Mouse (Mus musculus): ENCODE data around the gene Slc52a3. TPM values are rescaled to one million over a fixed set of nuclear protein-coding genes. Genes with fewer than 3 reads are reported as not detected.

Slc52a3 gene
- polyA plus RNA-seq, 1 experiment: 2.6 TPM

DNA sequence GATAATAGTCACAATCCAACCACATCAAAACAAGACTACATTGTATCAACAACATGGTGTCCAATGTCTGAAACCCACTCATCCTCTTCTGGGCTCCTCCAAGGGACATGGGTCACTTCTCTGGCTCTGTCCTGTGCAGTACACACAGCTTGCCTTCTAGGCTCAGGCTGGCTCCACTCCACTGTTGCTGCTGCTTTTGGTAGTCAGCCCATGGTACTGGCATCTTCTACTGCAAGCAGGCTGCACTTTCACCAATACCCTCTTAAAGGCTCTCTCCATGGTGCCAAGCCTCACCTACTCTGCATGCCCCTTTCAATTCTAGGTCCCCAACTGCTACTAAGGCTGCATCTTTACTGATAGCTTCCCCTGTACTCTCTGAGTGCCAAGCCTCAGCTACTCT lies 43.8 kb downstream of the Slc52a3 start:
- no peaks in the 10 kb centered on the region for H3K4me1 ChIP-seq (ENCODE audit: control insufficient read depth, insufficient read depth, low read length)
- H3K9me3 ChIP-seq (replicated peaks; ENCODE audit: control insufficient read depth, insufficient read depth, low read length, poor library complexity, severe bottlenecking): no peaks in the 10 kb centered on the region
- TF ChIP-seq POLR2A (IDR thresholded peaks at IDR 0.05; ENCODE audit: insufficient read depth, low read length) (no peak), EP300 (IDR thresholded peaks at IDR 0.05; ENCODE audit: insufficient read depth, low read depth, low read length) (no peak), CTCF (IDR thresholded peaks at IDR 0.05; ENCODE audit: low read depth, low read length) (no peak)
- H3K4me3 ChIP-seq (ENCODE audit: low read depth, low read length): no peak overlapping the region
- H3K36me3 ChIP-seq (ENCODE audit: control insufficient read depth, insufficient read depth, low read length, poor library complexity, severe bottlenecking): no peaks in the 10 kb centered on the region
- H3K27me3 ChIP-seq (ENCODE audit: control insufficient read depth, insufficient read depth, low read length, poor library complexity, severe bottlenecking): no peaks in the 10 kb centered on the region
- no peak overlapping the region for H3K27ac ChIP-seq (ENCODE audit: insufficient read depth, low read length)
- no peak overlapping the region for H3K9ac ChIP-seq (ENCODE audit: low read depth, poor library complexity, severe bottlenecking)

- H3K4me3 ChIP-seq (ENCODE audit: low read depth, low read length): no peak overlapping the region
- no peaks in the 10 kb centered on the region for H3K9me3 ChIP-seq (replicated peaks; ENCODE audit: control insufficient read depth, insufficient read depth, low read length, poor library complexity, severe bottlenecking)
- no peak for TF ChIP-seq POLR2A (IDR thresholded peaks at IDR 0.05; ENCODE audit: insufficient read depth, low read length)
- TF ChIP-seq CTCF (IDR thresholded peaks at IDR 0.05; ENCODE audit: low read depth, low read length): no peak
- no peak for TF ChIP-seq EP300 (IDR thresholded peaks at IDR 0.05; ENCODE audit: insufficient read depth, low read depth, low read length)
- no peaks in the 10 kb centered on the region for H3K36me3 ChIP-seq (ENCODE audit: control insufficient read depth, insufficient read depth, low read length, poor library complexity, severe bottlenecking)
- no peak overlapping the region for H3K9ac ChIP-seq (ENCODE audit: low read depth, poor library complexity, severe bottlenecking)
- peaks cover 4% of the 10 kb centered on the region for H3K27me3 ChIP-seq (ENCODE audit: control insufficient read depth, insufficient read depth, low read length, poor library complexity, severe bottlenecking)
- no peak overlapping the region for H3K27ac ChIP-seq (ENCODE audit: insufficient read depth, low read length)
- H3K4me1 ChIP-seq (ENCODE audit: control insufficient read depth, insufficient read depth, low read length): no peaks in the 10 kb centered on the region
These were observed 51.0 kb downstream of the Slc52a3 start for GRCm38 (mm10) chr2:152047116-152048002.

DNA sequence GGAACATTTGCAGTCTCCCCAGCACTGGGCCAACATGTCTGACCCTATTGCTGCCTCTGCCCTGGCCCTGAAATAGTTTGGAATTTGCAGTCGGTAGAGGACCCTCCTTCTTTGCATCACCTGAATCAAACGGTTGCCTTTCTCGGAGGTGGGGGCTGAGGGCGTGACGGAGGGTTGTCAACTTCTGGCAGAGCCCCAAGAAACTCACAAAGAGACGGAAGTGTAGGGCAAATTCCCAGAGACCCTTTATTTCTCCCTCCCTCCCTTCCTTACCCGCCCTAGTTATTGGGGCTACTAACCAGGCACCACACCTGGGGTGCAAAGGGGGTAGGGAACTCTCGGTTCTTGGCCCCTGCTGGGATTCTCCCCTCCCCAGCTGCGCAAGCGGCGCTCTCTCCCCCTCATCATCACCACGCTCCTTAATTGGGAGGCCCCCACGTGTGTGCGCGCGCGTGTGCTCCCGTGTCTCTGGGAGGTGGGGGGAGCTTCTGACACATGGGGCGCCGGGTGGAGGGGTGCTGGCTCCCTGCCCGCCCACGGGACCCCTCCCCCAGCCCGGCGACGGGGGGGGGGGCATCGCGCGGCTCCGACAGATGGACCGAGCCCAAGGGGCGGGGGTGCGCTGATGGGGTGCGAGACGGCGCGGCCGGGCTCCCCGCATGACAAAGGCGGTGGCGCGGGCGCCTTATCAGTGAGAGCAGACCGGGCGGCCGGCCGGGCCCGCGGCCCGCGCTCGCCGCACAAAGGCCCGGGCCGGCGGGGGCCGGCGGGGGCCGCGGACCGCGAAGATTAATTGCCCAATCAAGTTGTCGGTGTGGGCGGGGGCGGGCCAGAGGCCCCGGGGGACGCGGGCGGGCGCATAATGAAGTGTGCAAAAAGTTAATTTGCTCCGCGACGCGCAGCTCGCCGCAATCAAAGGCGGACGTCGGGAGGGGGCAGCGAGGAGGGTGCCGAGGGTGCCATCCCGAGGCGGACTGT lies 52.0 kb downstream of the Slc52a3 start:
- H3K27me3 ChIP-seq (ENCODE audit: control insufficient read depth, insufficient read depth, low read length, poor library complexity, severe bottlenecking): peaks cover 4% of the 10 kb centered on the region
- H3K36me3 ChIP-seq (ENCODE audit: control insufficient read depth, insufficient read depth, low read length, poor library complexity, severe bottlenecking): no peaks in the 10 kb centered on the region
- no peak overlapping the region for H3K27ac ChIP-seq (ENCODE audit: insufficient read depth, low read length)
- no peaks in the 10 kb centered on the region for H3K4me1 ChIP-seq (ENCODE audit: control insufficient read depth, insufficient read depth, low read length)
- no peaks in the 10 kb centered on the region for H3K9me3 ChIP-seq (replicated peaks; ENCODE audit: control insufficient read depth, insufficient read depth, low read length, poor library complexity, severe bottlenecking)
- TF ChIP-seq CTCF (IDR thresholded peaks at IDR 0.05; ENCODE audit: low read depth, low read length) (no peak), POLR2A (IDR thresholded peaks at IDR 0.05; ENCODE audit: insufficient read depth, low read length) (no peak), EP300 (IDR thresholded peaks at IDR 0.05; ENCODE audit: insufficient read depth, low read depth, low read length) (no peak)
- H3K9ac ChIP-seq (ENCODE audit: low read depth, poor library complexity, severe bottlenecking): peak overlapping the region; percentile 81
- H3K4me3 ChIP-seq (ENCODE audit: low read depth, low read length): peak overlapping the region; percentile 71

- H3K9ac ChIP-seq (ENCODE audit: low read depth, poor library complexity, severe bottlenecking): peak overlapping the region; percentile 81
- no peaks in the 10 kb centered on the region for H3K4me1 ChIP-seq (ENCODE audit: control insufficient read depth, insufficient read depth, low read length)
- H3K27ac ChIP-seq (ENCODE audit: insufficient read depth, low read length): no peak overlapping the region
- H3K9me3 ChIP-seq (replicated peaks; ENCODE audit: control insufficient read depth, insufficient read depth, low read length, poor library complexity, severe bottlenecking): no peaks in the 10 kb centered on the region
- H3K36me3 ChIP-seq (ENCODE audit: control insufficient read depth, insufficient read depth, low read length, poor library complexity, severe bottlenecking): no peaks in the 10 kb centered on the region
- TF ChIP-seq POLR2A (IDR thresholded peaks at IDR 0.05; ENCODE audit: insufficient read depth, low read length): no peak
- no peak for TF ChIP-seq EP300 (IDR thresholded peaks at IDR 0.05; ENCODE audit: insufficient read depth, low read depth, low read length)
- TF ChIP-seq CTCF (IDR thresholded peaks at IDR 0.05; ENCODE audit: low read depth, low read length): no peak
- H3K27me3 ChIP-seq (ENCODE audit: control insufficient read depth, insufficient read depth, low read length, poor library complexity, severe bottlenecking): peaks cover 4% of the 10 kb centered on the region
- H3K4me3 ChIP-seq (ENCODE audit: low read depth, low read length): peak overlapping the region; percentile 71
These were observed 52.7 kb downstream of the Slc52a3 start for GRCm38 (mm10) chr2:152048981-152049441.

DNA sequence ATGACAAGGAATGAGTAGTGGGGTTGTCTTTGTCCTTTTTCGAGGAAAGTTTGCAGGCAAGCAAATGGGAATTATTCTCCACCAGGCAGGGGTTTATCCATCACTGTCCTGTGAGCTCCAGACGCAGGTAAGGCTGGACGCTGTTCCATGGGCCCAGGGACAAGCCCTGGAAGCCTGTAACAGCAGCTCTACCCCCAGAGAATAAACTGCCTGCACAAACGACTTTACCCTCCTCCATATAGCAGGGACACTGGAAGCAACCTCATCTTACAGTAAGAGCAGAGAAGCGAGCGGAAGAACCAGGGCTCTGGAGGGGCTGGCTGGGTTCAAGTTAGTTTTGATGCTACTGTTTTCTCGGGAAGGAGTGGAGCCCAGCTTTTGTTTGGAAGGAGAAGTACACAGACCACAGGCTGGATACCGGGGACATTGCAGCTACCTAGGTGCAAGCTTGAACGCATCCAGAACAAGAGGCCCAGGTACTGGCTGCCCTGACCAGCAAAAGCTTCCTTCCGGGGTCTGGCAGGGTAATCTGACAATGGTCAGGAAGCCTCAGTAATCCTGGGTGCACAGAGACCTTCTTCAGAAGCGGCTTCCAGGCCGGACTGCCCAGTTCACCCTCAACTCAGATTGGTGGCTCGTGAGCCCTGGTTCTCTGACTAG lies 53.4 kb downstream of the Slc52a3 start:
- H3K4me1 ChIP-seq (ENCODE audit: control insufficient read depth, insufficient read depth, low read length): no peaks in the 10 kb centered on the region
- H3K27me3 ChIP-seq (ENCODE audit: control insufficient read depth, insufficient read depth, low read length, poor library complexity, severe bottlenecking): peaks cover 4% of the 10 kb centered on the region
- H3K9ac ChIP-seq (ENCODE audit: low read depth, poor library complexity, severe bottlenecking): 0 out of 2 replicates have a peak overlapping the region, but pooled peaks have one; percentile 81
- no peak overlapping the region for H3K27ac ChIP-seq (ENCODE audit: insufficient read depth, low read length)
- H3K4me3 ChIP-seq (ENCODE audit: low read depth, low read length): no peak overlapping the region; the same call in 1 of the 2 replicates
- no peaks in the 10 kb centered on the region for H3K36me3 ChIP-seq (ENCODE audit: control insufficient read depth, insufficient read depth, low read length, poor library complexity, severe bottlenecking)
- no peak for TF ChIP-seq CTCF (IDR thresholded peaks at IDR 0.05; ENCODE audit: low read depth, low read length)
- no peak for TF ChIP-seq EP300 (IDR thresholded peaks at IDR 0.05; ENCODE audit: insufficient read depth, low read depth, low read length)
- no peak for TF ChIP-seq POLR2A (IDR thresholded peaks at IDR 0.05; ENCODE audit: insufficient read depth, low read length)
- H3K9me3 ChIP-seq (replicated peaks; ENCODE audit: control insufficient read depth, insufficient read depth, low read length, poor library complexity, severe bottlenecking): no peaks in the 10 kb centered on the region

All from ES-Bruce4 (cell line).